Mouse (Mus musculus) heart, embryonic 15.5 days (tissue): ENCODE data around the gene 4930558K02Rik. TPM values are rescaled to one million over a fixed set of nuclear protein-coding genes. Genes with fewer than 3 reads are reported as not detected.

Source experiments
- ATAC-seq: fragments of 200-750 bp; cut with Nextera tagmentation; replicated peaks from 2 replicates; pipeline ENCODE4 v1.8.0; 2017; ENCODE audit warnings: low read depth, moderate TSS enrichment; ENCODE audit not compliant: insufficient number of reproducible peaks, insufficient read depth, low FRiP score
- H3K27ac ChIP-seq: fragments of 300-500 bp; sonication (generic); 2 replicates; pipeline ENCODE4 v1.5.1; 2015; ENCODE audit warnings: mild to moderate bottlenecking, inconsistent platforms
- H3K27me3 ChIP-seq: fragments of 300-500 bp; sonication (generic); 2 replicates; pipeline ENCODE4 v1.6.1; 2015; ENCODE audit warnings: inconsistent platforms
- H3K36me3 ChIP-seq: fragments of 300-500 bp; sonication (generic); 2 replicates; pipeline ENCODE4 v1.6.1; 2015; ENCODE audit warnings: mild to moderate bottlenecking, inconsistent platforms
- H3K4me1 ChIP-seq: fragments of 300-500 bp; sonication (generic); replicated peaks from 2 replicates; pipeline ENCODE4 v1.6.1; 2015; ENCODE audit warnings: inconsistent platforms
- H3K4me2 ChIP-seq: fragments of 300-500 bp; sonication (generic); 2 replicates; pipeline ENCODE4 v1.6.1; 2015; ENCODE audit warnings: inconsistent platforms, mild to moderate bottlenecking, moderate library complexity
- H3K4me3 ChIP-seq: fragments of 300-500 bp; sonication (generic); 2 replicates; pipeline ENCODE4 v1.5.1; 2015; ENCODE audit warnings: mild to moderate bottlenecking, inconsistent platforms
- H3K9ac ChIP-seq: fragments of 300-500 bp; sonication (generic); 2 replicates; pipeline ENCODE4 v1.6.1; 2015; ENCODE audit warnings: mild to moderate bottlenecking, inconsistent platforms
- H3K9me3 ChIP-seq: fragments of 300-500 bp; sonication (generic); replicated peaks from 2 replicates; pipeline ENCODE4 v1.6.1; 2016; ENCODE audit warnings: inconsistent platforms
- WGBS: fragments of 180-500 bp; shearing (Covaris S2); methylation state at CpG from one replicate; pipeline ENCODE4 v1.1.7; 2015; ENCODE audit warnings: mixed read lengths; 5-methylcytosine and 5-hydroxymethylcytosine counted together
- polyA plus RNA-seq: library from polyadenylated mRNA; unstranded; fragments of >200 nt; fragmentation: Nextera tagmentation; extraction: Ambion mirVana; gene quantifications from 2 replicates; pipeline ENCODE4 v1.2.1, GENCODE M21; 2015

4930558K02Rik gene
- polyA plus RNA-seq, 1 experiment from 2014 or later, result not detected

DNA sequence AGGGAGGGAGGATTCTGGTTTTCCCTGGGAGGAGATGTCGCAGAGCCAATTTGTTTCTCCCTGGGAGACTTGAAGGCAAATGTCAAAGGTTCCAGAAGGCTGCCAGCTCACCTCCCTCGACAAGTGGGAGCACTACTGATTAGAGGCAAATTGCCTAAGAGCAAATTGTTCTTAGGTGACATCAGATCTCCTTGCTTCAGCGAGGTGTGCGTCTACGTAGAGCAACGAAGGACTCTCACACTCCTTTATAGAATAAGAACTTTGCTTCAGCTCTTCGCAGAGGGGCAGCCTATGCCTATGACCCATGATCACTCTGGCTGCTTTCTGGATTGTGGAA is 65.8 kb downstream of the 4930558K02Rik start:
- no peak overlapping the region for H3K9ac ChIP-seq
- no peak overlapping the region for H3K4me3 ChIP-seq
- ATAC-seq, result no peak
- no peaks in the 10 kb centered on the region for H3K27me3 ChIP-seq
- no peaks in the 10 kb centered on the region for H3K9me3 ChIP-seq
- WGBS, result 37% methylated on average over 7 of the region's 7 CpGs
- H3K27ac ChIP-seq, result no peak overlapping the region
- 0 out of 2 replicates have a peak, but pooled peaks cover 4% of the 10 kb centered on the region for H3K4me1 ChIP-seq
- no peak overlapping the region for H3K4me2 ChIP-seq
- H3K36me3 ChIP-seq, result no peaks in the 10 kb centered on the region

DNA sequence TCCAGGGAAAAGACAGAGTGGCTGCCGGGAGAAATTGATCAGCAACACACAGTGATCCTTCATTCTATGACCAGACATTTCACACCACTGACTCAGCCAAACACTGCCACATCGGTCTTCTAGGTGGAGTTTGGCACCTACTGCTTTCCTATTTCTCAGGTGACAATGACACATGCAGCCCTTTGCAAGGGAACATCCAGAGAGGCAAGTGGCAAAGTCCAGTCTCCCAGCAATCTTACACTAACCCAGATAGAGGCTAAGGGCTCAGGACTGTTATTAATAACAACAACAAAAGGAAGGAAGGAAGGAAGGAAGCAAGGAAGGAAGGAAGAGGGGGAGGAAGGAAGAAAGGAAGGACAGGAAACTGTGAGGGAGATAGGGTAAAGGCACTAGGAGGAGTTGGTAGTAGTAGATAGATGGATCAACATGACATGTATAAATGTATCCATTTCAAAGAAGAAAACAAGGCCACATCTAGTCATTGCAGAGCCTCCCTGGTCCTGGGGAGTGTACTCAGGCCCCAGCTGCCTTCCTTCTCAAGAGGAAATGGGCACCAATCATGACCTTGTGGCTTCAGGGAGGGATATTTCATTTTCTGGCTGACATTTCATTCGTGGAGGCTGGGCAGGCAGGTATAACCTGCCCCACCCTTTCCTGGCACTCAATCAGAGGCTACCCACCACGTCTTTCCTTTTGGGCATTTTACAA is 66.3 kb downstream of the 4930558K02Rik start:
- H3K27ac ChIP-seq, result no peak overlapping the region
- 49% methylated on average over 4 of the region's 4 CpGs for WGBS
- no peak overlapping the region for H3K4me2 ChIP-seq
- 0 out of 2 replicates have a peak, but pooled peaks cover 4% of the 10 kb centered on the region for H3K4me1 ChIP-seq
- no peaks in the 10 kb centered on the region for H3K9me3 ChIP-seq
- no peak overlapping the region for H3K9ac ChIP-seq
- H3K36me3 ChIP-seq, result no peaks in the 10 kb centered on the region
- H3K27me3 ChIP-seq, result no peaks in the 10 kb centered on the region
- H3K4me3 ChIP-seq, result no peak overlapping the region
- ATAC-seq, result no peak

DNA sequence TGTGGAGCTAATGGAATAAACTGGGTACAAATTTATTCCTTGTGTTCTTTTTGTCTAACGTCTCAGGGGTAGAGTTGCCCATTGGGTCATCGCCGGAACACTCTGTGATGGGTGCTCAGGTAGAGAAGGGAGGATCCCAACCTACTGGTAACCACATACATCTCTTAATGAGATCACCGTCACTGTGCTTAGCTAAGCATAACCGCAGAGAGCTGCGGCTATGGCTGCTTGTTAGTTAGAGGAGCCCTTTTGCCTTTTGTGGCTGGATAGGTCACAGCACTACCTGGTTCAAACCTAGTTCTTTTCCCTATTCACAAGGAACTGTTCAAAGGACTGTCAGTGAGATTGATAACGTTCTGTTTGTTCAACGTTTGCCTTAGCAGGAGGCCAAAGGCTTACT is 70.4 kb downstream of the 4930558K02Rik start:
- Histone ChIP-seq H3K4me3 (no peak overlapping the region), H3K9me3 (no peaks in the 10 kb centered on the region), H3K9ac (no peak overlapping the region), H3K36me3 (no peaks in the 10 kb centered on the region), H3K27me3 (no peaks in the 10 kb centered on the region), H3K4me1 (0 out of 2 replicates have a peak, but pooled peaks cover 7% of the 10 kb centered on the region), H3K27ac (no peak overlapping the region), H3K4me2 (no peak overlapping the region)
- ATAC-seq, result no peak
- WGBS, result 80% methylated on average over 8 of the region's 8 CpGs

GRCm38 (mm10) chr1:161907795-161908457 is 71.5 kb downstream of the 4930558K02Rik start:
- H3K9ac ChIP-seq, result no peak overlapping the region
- no peak; the same call in 1 of the 2 replicates for ATAC-seq
- H3K4me3 ChIP-seq, result no peak overlapping the region
- no peaks in the 10 kb centered on the region for H3K36me3 ChIP-seq
- H3K27me3 ChIP-seq, result no peaks in the 10 kb centered on the region
- no peak overlapping the region for H3K4me2 ChIP-seq
- H3K4me1 ChIP-seq, result 0 out of 2 replicates have a peak, but pooled peaks cover 5% of the 10 kb centered on the region
- H3K27ac ChIP-seq, result 0 out of 2 replicates have a peak overlapping the region, but pooled peaks have one; percentile 11
- H3K9me3 ChIP-seq, result no peaks in the 10 kb centered on the region
- 18% methylated on average over 2 of the region's 2 CpGs for WGBS

DNA sequence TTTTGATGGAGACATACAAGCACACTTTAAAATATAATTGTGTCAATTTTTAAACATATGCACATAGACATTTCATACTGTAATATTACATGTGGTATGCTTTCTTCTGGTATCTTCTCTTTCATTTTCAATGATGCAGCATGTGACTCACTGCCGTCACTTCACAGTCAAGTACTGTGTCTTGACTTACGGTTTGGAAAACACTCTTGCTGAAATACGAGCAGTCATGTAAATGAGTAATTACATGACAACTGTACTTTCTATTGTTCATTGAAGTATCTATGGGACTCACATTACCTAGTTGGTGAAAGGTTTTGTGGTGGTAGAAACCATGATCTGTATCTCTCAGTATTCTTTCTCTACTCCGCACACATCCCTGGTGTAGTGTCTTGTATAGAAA is 72.3 kb downstream of the 4930558K02Rik start:
- Histone ChIP-seq H3K9ac (no peak overlapping the region), H3K4me3 (no peak overlapping the region), H3K4me2 (no peak overlapping the region), H3K9me3 (no peaks in the 10 kb centered on the region), H3K4me1 (0 out of 2 replicates have a peak, but pooled peaks cover 5% of the 10 kb centered on the region), H3K27me3 (no peaks in the 10 kb centered on the region), H3K36me3 (no peaks in the 10 kb centered on the region), H3K27ac (no peak overlapping the region)
- 74% methylated on average over 4 of the region's 4 CpGs for WGBS
- ATAC-seq, result no peak

DNA sequence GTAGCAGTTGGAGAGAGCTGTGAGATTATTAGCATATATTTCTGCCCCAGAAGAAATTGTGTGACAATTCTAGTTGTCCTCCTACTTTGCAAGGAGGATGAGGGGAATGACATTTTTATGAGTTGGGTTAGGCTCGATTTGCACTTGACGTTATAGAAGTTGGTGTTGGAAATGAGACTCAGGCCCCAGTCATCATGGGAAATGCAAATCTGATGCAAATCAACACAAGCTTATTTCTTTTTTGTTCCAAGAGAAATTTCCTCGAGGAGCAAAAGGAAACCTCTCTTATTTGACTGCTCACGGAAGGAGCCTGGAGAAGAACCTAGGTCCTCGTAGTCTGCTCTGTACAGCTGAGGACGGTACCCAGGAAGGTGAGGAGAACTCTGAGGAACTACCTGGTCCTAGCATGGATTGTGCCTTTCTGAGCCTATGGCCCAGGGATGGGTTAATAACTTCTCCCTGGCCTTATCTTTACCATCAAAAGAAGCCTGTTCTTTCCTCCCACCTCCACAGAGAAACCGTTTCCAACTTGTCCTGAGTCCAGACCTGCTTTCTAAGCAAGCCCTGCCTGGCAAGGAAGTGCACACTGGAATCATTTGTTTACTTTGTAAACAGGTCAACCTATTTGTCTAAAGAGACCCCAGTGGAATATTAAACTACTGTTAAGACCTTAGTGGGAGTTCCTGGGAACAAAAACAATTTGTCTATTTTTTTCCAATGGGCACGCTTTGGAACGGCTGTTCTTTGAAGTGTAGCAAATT is 76.6 kb downstream of the 4930558K02Rik start:
- Histone ChIP-seq H3K9me3 (no peaks in the 10 kb centered on the region), H3K27ac (no peak overlapping the region), H3K4me1 (0 out of 2 replicates have a peak, but pooled peaks cover under 1% of the 10 kb centered on the region), H3K9ac (no peak overlapping the region), H3K4me2 (no peak overlapping the region), H3K36me3 (no peaks in the 10 kb centered on the region), H3K27me3 (no peaks in the 10 kb centered on the region), H3K4me3 (no peak overlapping the region)
- WGBS, result 69% methylated on average over 9 of the region's 9 CpGs
- ATAC-seq, result no peak

DNA sequence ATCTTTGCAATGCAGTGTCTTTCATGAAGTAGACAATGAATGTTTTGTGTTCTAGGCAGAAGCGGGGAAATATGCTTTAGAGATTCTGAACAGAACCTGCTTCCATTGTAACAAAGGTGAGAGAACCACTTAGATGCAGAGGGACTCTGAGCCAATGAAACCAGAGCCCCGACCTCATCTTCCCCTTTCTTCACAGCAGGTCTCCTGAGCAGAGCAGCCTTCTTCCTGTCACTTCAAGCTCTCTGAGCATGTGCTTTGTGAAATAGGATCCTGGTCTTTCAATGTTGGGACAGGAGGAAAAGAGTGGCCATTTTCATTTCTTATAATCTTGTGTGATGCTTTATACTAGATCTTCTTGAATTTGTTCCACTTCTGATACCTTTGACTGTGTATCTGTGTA is 79.3 kb downstream of the 4930558K02Rik start:
- H3K9ac ChIP-seq, result no peak overlapping the region
- no peak overlapping the region for H3K4me3 ChIP-seq
- H3K27ac ChIP-seq, result no peak overlapping the region
- ATAC-seq, result no peak
- no peaks in the 10 kb centered on the region for H3K36me3 ChIP-seq
- H3K27me3 ChIP-seq, result no peaks in the 10 kb centered on the region
- H3K4me1 ChIP-seq, result 0 out of 2 replicates have a peak, but pooled peaks cover 3% of the 10 kb centered on the region
- no peaks in the 10 kb centered on the region for H3K9me3 ChIP-seq
- H3K4me2 ChIP-seq, result no peak overlapping the region
- 59% methylated on average over 2 of the region's 2 CpGs for WGBS

GRCm38 (mm10) chr1:161897235-161897634 is 82.2 kb downstream of the 4930558K02Rik start:
- Histone ChIP-seq H3K27ac (no peak overlapping the region), H3K9me3 (no peaks in the 10 kb centered on the region), H3K4me1 (peaks cover 16% of the 10 kb centered on the region), H3K4me2 (no peak overlapping the region), H3K27me3 (no peaks in the 10 kb centered on the region), H3K36me3 (no peaks in the 10 kb centered on the region), H3K9ac (no peak overlapping the region), H3K4me3 (no peak overlapping the region)
- WGBS, result 73% methylated on average over 8 of the region's 8 CpGs
- no peak for ATAC-seq

- WGBS, result 58% methylated on average over 10 of the region's 10 CpGs
- no peak overlapping the region for H3K4me3 ChIP-seq
- H3K4me2 ChIP-seq, result no peak overlapping the region
- no peaks in the 10 kb centered on the region for H3K27me3 ChIP-seq
- H3K9me3 ChIP-seq, result no peaks in the 10 kb centered on the region
- no peak for ATAC-seq
- H3K9ac ChIP-seq, result no peak overlapping the region
- H3K4me1 ChIP-seq, result peaks cover 16% of the 10 kb centered on the region
- no peaks in the 10 kb centered on the region for H3K36me3 ChIP-seq
- H3K27ac ChIP-seq, result no peak overlapping the region
Observed at GRCm38 (mm10) chr1:161896130-161896529, 83.3 kb downstream of the 4930558K02Rik start.

DNA sequence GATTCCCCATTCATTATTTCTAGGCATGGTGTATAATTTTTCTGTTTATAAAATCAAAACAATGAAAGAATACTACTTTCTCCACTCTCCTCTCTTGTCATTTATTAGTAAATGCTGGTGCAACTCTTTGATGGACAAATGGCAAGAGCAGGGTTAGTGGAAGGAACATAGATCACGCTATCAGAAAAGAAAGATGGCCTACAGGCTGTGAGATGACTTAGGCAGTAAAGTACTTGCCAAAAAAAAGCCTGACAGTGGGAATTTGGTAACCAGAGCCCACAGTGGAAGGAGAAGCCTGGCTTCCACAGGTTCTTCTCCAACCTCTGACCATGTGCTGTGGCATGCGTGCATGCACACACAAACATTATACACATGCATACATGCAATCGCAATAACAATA is 84.4 kb downstream of the 4930558K02Rik start:
- H3K27ac ChIP-seq, result no peak overlapping the region
- 95% methylated on average over 3 of the region's 3 CpGs for WGBS
- peaks cover 16% of the 10 kb centered on the region for H3K4me1 ChIP-seq
- no peaks in the 10 kb centered on the region for H3K9me3 ChIP-seq
- H3K9ac ChIP-seq, result no peak overlapping the region
- no peak for ATAC-seq
- no peaks in the 10 kb centered on the region for H3K36me3 ChIP-seq
- H3K4me3 ChIP-seq, result no peak overlapping the region
- H3K27me3 ChIP-seq, result no peaks in the 10 kb centered on the region
- no peak overlapping the region for H3K4me2 ChIP-seq

- H3K27ac ChIP-seq, result no peak overlapping the region
- H3K27me3 ChIP-seq, result no peaks in the 10 kb centered on the region
- ATAC-seq, result no peak
- 25% methylated on average over 2 of the region's 2 CpGs for WGBS
- H3K36me3 ChIP-seq, result no peaks in the 10 kb centered on the region
- no peak overlapping the region for H3K4me3 ChIP-seq
- no peak overlapping the region for H3K4me2 ChIP-seq
- peaks cover 16% of the 10 kb centered on the region for H3K4me1 ChIP-seq
- no peak overlapping the region for H3K9ac ChIP-seq
- H3K9me3 ChIP-seq, result no peaks in the 10 kb centered on the region
Observed at GRCm38 (mm10) chr1:161894553-161894952, 84.9 kb downstream of the 4930558K02Rik start.
